Mouse (Mus musculus): ENCODE measurements at regions not wholly inside any gene's neighbourhood (a gene's known extent, or its start where the extent isn't known, plus 50 kb on each side); places are given as distances from the start of the nearest gene placed in this dataset.

GRCm38 (mm10) chr14:33856992-33857391, 66.4 kb upstream of the Gdf10 start:
- DNase-seq (ENCODE audit: low spot score in 2 of 2): no peak

DNA sequence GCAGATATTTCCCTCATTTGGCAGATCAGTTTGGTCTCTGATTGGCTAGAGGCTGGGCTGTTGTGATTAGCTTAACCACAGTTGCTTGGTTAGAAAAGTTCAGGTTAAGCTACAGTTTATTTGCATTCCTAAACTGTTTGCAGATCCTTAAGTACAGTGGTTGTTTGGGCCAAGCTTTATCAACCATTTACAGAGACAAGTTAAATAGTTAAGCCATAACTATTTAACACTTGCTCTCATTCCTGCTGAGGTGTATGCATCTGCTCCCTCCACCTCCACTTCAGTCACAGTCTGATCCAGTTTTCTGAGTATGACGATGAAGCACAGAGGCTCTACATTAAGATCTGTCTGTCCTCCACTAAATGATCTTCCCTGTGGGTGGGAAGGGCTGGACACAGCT, 58.6 kb upstream of the Gdf10 start:
- DNase-seq (ENCODE audit: low spot score in 2 of 2): no peak

DNA sequence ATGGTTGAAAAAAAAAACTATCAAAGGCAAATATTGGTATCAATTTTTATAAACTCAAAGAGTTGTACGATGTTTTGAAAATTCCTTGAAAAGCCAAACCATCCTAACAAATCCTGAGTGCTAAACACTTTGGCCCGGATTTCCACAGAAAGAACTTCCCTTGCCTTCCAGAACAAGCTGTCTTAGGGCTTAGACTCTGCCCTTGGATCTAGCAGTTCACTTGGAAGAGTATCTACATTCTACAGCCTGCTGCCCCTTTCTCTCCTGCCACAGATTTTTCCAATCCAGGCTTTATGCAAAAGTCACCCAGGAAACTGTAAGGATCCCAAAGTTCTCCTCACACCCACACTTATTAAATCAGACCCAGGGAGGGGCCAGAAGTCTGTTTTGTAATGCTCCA, 57.6 kb upstream of the Gdf10 start:
- no peak for DNase-seq (ENCODE audit: low spot score in 2 of 2)

- no peak for DNase-seq (ENCODE audit: low spot score in 2 of 2)
Measured at GRCm38 (mm10) chr14:33867674-33868073, 55.7 kb upstream of the Gdf10 start.

All from urinary bladder, postnatal 4 days (tissue).